Mouse (Mus musculus) lung, embryonic 16.5 days (tissue): Measurements from ENCODE around the gene P2rx4. TPM values are rescaled to one million over a fixed set of nuclear protein-coding genes. Genes with fewer than 3 reads are reported as not detected.
A peak's percentile ranks its signal among the peaks of the same experiment; 100 is the strongest.

Experiments
- ATAC-seq: fragments of 200-750 bp; cut with Nextera tagmentation; 2 replicates; pipeline ENCODE4 v1.8.0; 2017; ENCODE audit warnings: low read depth, mild to moderate bottlenecking, moderate library complexity
- H3K27ac ChIP-seq: fragments of 300-500 bp; sonication (generic); 2 replicates; pipeline ENCODE4 v1.5.1; 2014; ENCODE audit warnings: mild to moderate bottlenecking, control low read depth, low read length
- H3K27me3 ChIP-seq: fragments of 300-500 bp; sonication (generic); 2 replicates; pipeline ENCODE4 v1.6.1; 2014; ENCODE audit warnings: low read depth, low read length, mixed read lengths; ENCODE audit not compliant: control insufficient read depth, insufficient read depth
- H3K36me3 ChIP-seq: fragments of 300-500 bp; sonication (generic); 2 replicates; pipeline ENCODE4 v1.6.1; 2014; ENCODE audit warnings: low read length; ENCODE audit not compliant: control insufficient read depth, insufficient read depth
- H3K4me1 ChIP-seq: fragments of 300-500 bp; sonication (generic); replicated peaks from 2 replicates; pipeline ENCODE4 v1.6.1; 2014; ENCODE audit warnings: low read length, mixed read lengths; ENCODE audit not compliant: control insufficient read depth, insufficient read depth
- H3K4me2 ChIP-seq: fragments of 300-500 bp; sonication (generic); 2 replicates; pipeline ENCODE4 v1.6.1; 2014; ENCODE audit warnings: low read depth, low read length, control low read depth
- H3K4me3 ChIP-seq: fragments of 300-500 bp; sonication (generic); 2 replicates; pipeline ENCODE4 v1.5.1; 2014; ENCODE audit warnings: mild to moderate bottlenecking, low read length, control low read depth
- H3K9ac ChIP-seq: fragments of 300-500 bp; sonication (generic); 2 replicates; pipeline ENCODE4 v1.6.1; 2014; ENCODE audit warnings: low read length, control low read depth
- H3K9me3 ChIP-seq: fragments of 300-500 bp; sonication (generic); 2 replicates; pipeline ENCODE4 v1.6.1; 2016; ENCODE audit warnings: low read length; ENCODE audit not compliant: control insufficient read depth
- WGBS: fragments of 180-500 bp; shearing (Covaris S2); extraction: QIAGEN DNeasy Blood & Tissue Kit; methylation state at CpG from one replicate; pipeline ENCODE4 v1.1.7; 2014; 5-methylcytosine and 5-hydroxymethylcytosine counted together
- microRNA-seq: library from miRNA; unstranded; fragments of <30 nt; microRNA quantifications from one replicate; pipeline ENCODE4, GENCODE M21; 2016
- polyA plus RNA-seq: library from polyadenylated mRNA; unstranded; fragments of >200 nt; fragmentation: Nextera tagmentation; extraction: Ambion mirVana; gene quantifications from 2 replicates; pipeline ENCODE4 v1.2.1, GENCODE M21; 2015

The P2rx4 gene
- polyA plus RNA-seq, 1 experiment from 2014 or later, result 19.6 TPM

- ATAC-seq, result no peak
These were observed 67.6 kb downstream of the P2rx4 start for GRCm38 (mm10) chr5:122774743-122775611.

DNA sequence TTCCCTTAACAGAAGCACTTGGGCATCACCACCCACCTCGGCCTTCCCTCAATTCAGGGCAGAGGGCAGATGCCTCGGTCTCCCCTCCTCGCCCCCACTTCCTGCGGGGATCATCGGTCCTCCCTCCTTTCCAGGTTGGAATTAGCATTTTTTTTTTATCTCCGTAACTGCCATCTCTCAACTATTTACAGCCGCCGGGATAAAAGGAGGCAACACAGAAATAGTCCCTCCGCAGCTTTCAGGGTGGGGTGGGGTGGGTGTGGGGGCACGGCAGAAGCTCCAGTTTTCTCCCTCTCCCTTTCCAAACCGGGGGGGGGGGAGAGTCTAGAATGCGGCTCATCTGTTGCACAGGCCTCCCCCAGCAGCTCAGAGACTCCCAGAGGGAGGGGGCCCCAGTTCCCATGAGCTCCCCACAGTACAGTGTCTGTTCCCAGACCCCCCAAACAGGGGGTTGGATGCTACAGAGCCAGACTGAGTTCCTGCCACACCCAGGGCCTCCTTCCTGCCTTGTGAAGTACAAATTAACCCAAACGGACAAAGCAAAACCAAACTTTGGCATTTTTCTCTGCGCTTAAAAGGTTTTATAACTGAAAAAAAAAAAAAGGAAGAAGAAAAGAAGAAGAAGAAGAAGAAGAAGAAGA, 68.4 kb downstream of the P2rx4 start:
- Histone ChIP-seq H3K4me1 (peaks cover 14% of the 10 kb centered on the region), H3K27ac (no peak overlapping the region), H3K9ac (no peak overlapping the region), H3K27me3 (no peaks in the 10 kb centered on the region), H3K4me2 (no peak overlapping the region), H3K36me3 (peaks cover 5% of the 10 kb centered on the region; the same call in 1 of the 2 replicates), H3K4me3 (no peak overlapping the region), H3K9me3 (no peaks in the 10 kb centered on the region)
- no peak for ATAC-seq
- WGBS, result 73% methylated on average over 13 of the region's 14 CpGs

More at GRCm38 (mm10) chr5:122774743-122775611, 67.6 kb downstream of the P2rx4 start:
- H3K27ac ChIP-seq, result no peak overlapping the region
- H3K4me2 ChIP-seq, result no peak overlapping the region
- H3K9me3 ChIP-seq, result no peaks in the 10 kb centered on the region
- no peaks in the 10 kb centered on the region for H3K27me3 ChIP-seq
- 67% methylated on average over 28 of the region's 28 CpGs for WGBS
- peaks cover 5% of the 10 kb centered on the region; the same call in 1 of the 2 replicates for H3K36me3 ChIP-seq
- no peak overlapping the region for H3K9ac ChIP-seq
- peaks cover 20% of the 10 kb centered on the region for H3K4me1 ChIP-seq
- H3K4me3 ChIP-seq, result no peak overlapping the region

- Histone ChIP-seq H3K4me3 (no peak overlapping the region), H3K27me3 (no peaks in the 10 kb centered on the region), H3K9me3 (no peaks in the 10 kb centered on the region), H3K36me3 (peaks cover 3% of the 10 kb centered on the region; the same call in 1 of the 2 replicates), H3K4me1 (peaks cover 6% of the 10 kb centered on the region), H3K27ac (no peak overlapping the region), H3K9ac (no peak overlapping the region), H3K4me2 (no peak overlapping the region)
- WGBS, result 36% methylated on average over 2 of the region's 2 CpGs
- no peak for ATAC-seq
These were observed 70.0 kb downstream of the P2rx4 start for GRCm38 (mm10) chr5:122777322-122777721.

GRCm38 (mm10) chr5:122778231-122779226, 71.2 kb downstream of the P2rx4 start:
- Histone ChIP-seq H3K9ac (peak overlapping the region; percentile 89), H3K4me1 (peaks cover 6% of the 10 kb centered on the region), H3K27me3 (no peaks in the 10 kb centered on the region), H3K4me3 (peak overlapping the region; percentile 85), H3K27ac (peak overlapping the region; percentile 71), H3K9me3 (no peaks in the 10 kb centered on the region), H3K36me3 (no peaks in the 10 kb centered on the region), H3K4me2 (peak overlapping the region; percentile 93)
- 1% methylated on average over 47 of the region's 55 CpGs for WGBS
- ATAC-seq, result peak; percentile 59

Small RNAs within 50 kb of the gene (microRNA-seq; reads per million reads assigned to microRNA genes)
- not detected for gene Mir8115

Other genes starting within 250 kb of the P2rx4 start
- 28.8 TPM in 2 replicates for gene Atp2a2, start 205.3 kb upstream of the P2rx4 start, polyA plus RNA-seq
- gene Ift81, start 93.0 kb upstream of the P2rx4 start, polyA plus RNA-seq, result 41.3 and 46.0 TPM in 2 replicates
- 4.2 TPM in 2 replicates for gene P2rx7, start 63.6 kb upstream of the P2rx4 start, polyA plus RNA-seq
- 30.2 and 33.1 TPM in 2 replicates for gene Camkk2, start 71.9 kb downstream of the P2rx4 start, polyA plus RNA-seq
- 400 and 403 TPM in 2 replicates for gene Anapc5, start 113.8 kb downstream of the P2rx4 start, polyA plus RNA-seq
- gene Rnf34, start 142.5 kb downstream of the P2rx4 start, polyA plus RNA-seq, result 29.1 and 33.6 TPM in 2 replicates